Mouse (Mus musculus): ENCODE measurements around the gene 2210408I21Rik.
"Not testable (repeated sequence)": the region's sequence is repeated elsewhere in the genome, so short reads cannot be mapped to it uniquely, and the experiment has no call there.

2210408I21Rik gene

DNA sequence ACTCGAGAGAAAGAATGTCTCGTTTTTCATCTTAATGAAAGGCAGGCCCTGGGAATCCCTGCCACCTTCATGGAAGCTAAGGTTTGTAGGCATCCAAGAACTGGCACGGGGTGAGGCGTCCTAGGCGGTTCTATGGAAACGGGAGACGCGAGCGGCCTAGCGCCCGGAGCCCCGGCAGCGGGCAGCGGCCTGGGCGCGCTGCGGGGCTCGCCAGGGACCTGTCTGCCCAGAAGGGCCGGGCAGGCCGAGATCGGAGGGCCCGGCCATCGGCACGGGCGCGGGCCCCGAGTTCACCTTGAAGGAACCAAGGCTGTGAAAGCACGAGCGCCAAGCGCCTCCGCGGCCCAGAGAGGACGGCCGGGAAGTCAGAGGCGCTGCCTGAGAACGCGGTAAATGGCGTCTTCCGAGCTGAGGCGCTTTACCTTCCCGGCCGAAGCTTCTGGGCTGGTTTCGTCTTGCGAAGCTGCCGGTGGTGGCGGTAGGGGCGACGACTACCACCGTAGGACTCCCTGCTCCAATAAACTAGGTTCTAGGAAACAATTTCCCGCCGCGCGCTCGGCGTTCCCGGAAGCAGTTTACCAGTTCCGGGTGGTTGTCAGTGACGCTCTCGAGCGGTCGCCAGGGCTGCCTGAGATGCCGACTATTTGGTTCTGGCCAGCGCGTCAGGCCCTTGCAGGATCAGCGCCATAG is at the start of gene 2210408I21Rik, which contains the start of gene Slf1:
Gene 2210408I21Rik (plus strand): TSS at position 610 of the 690 bp plus-strand sequence.
Gene Slf1 (minus strand): TSS at position 543 of the 690 bp plus-strand sequence.
- peak; percentile 89 for DNase-seq (ENCODE audit: low spot score)

DNA sequence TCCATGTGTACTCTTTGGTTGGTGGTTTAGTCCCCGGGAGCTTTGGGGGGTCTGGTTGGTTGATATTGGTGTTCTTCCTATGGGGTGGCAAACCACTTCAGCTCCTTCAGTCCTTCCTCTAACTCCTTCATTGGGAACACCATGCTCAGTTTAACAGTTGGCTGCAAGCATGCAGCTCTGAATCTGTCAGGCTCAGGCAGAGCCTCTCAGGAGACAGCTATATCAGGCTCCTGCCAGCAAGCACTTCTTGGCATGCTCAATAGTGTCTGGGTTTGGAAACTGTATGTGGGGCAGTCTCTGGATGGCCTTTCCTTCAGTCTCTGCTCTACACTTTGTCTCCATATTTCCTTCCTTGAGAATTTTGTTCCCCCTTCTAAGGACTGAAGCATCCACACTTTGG is 42.5 kb upstream of the 2210408I21Rik start:
- not testable (repeated sequence) for DNase-seq (ENCODE audit: low spot score)

DNA sequence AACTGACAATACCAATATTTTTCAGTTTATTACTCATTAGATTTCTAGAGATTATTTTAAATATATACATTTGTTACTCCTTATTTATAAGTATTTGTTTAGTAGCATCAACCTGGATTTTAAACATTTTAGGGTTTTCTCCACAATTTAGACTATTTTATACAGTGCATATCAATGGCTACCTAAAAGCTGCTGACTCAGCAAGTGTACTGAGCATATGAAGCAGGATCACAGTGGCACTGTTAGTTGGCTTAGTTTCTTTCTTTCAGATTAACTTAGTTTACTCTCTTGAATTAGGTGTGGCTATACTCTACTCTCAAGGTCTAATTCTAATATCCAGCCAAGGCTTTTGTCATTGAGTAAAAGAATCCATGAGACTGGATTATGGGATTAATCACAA is 27.6 kb upstream of the 2210408I21Rik start:
- no peak for DNase-seq (ENCODE audit: low spot score)

DNA sequence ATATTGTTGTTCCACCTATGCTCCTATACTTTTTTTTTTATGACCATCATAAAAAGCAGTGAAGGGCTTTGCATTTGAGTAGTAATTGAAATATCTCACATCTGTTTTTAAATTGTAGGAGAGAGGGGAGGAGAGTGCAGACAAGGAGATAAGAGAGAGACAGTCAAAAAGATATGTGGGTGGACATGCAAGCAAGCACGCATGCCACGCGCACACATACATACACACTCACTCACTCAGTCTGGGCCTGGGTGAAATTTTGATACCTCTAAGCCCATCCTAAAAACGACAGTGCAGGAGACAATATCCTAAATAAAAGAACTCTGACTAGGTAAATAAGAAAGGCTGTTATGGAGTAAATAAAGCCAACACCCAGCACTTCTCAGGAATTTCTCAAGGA is 16.6 kb upstream of the 2210408I21Rik start:
- no peak for DNase-seq (ENCODE audit: low spot score)

DNA sequence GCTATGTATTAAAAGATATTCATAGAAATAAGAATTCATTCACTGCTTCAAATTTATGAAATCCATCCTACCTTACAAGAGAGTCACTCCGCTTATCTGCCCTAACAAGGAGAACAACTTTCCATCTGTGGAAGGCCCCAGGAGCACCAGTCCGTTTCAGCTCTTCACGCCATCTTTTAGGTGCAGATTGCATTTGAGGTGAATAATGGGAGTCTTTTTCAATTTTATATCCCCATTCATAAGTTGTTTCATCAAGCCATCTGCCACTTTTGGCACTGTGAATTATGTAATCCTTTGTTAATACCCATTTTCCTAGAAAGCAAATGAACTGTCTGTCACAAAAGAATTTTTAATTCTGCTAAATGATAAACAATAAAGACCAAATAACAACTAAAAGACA is 10.2 kb upstream of the 2210408I21Rik start:
- no peak for DNase-seq (ENCODE audit: low spot score)

DNA sequence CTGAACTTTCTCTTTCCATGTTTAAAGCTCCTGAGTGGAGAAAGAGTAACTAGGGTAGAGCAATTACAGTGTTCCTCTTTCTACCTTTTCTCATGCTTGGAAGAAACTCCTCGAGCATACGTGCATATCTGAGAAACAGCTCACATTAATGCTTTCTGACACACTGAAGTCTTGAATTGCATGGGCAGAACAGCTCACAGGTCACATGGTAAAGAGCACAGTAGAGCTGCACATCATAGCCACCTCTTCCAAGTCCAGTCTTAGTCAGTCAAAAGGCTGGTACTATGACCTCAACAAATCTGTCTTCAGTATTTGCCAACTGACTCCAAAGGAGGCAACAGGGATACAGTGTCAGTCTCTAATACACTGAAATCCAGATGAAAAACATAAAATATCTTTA is 7.1 kb upstream of the 2210408I21Rik start:
- no peak for DNase-seq (ENCODE audit: low spot score)

DNA sequence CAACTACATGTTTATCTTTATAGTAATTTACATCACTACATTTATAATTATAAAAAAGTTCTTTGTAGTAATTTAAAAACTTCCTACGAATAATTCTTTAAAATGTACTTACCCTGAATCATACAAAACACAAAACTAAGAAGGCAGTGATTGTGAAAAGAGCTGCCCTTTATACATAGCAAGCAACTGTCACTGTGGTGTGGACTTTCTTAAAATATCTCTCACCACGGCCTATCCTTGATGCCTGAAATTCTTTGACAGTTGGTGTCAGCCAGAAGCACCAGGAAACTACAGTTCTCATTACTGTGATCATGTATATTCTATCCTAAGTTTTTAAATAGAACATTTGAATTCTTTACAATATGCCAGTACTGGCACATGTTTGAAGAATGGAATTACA is 4.2 kb upstream of the 2210408I21Rik start:
- DNase-seq (ENCODE audit: low spot score): no peak

DNA sequence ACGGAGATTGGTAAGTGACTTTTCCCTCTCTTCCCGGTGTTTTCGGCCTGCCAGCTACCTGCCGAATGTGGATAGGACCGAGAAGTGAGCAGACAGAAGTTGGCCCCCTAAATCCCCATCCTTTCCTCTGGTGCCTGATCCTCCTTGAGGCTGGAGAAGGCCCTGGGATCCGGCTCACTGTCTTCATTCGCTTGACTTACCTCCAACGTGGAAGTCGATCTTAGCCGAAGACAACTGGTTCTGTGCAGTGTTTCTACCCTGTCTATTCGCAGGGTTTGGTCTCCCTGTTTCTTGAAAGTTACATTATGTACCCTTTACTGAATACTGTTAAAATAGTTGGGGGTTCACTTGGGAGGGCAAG is 261 bp downstream of the 2210408I21Rik start:
- DNase-seq (ENCODE audit: low spot score): no peak

DNA sequence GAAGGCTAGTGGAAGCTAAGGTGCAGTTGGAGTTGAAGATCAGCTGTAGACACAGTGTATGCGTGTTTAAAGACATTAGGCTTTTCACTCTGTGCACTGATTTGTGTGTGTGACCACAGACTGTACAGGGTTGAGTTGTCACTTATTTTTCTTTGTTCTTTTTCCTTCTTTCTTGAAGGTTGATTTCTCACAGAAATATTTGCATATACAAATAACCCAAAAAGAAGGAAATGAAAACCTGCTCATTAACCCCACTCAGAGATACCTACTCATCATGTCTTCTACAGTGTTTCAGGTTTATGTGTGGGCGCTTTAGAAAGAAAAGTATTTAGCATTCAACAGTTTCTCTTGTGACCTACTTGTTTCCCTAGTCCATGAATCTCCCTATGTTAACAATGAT is 5.5 kb downstream of the 2210408I21Rik start:
- no peak for DNase-seq (ENCODE audit: low spot score)

DNA sequence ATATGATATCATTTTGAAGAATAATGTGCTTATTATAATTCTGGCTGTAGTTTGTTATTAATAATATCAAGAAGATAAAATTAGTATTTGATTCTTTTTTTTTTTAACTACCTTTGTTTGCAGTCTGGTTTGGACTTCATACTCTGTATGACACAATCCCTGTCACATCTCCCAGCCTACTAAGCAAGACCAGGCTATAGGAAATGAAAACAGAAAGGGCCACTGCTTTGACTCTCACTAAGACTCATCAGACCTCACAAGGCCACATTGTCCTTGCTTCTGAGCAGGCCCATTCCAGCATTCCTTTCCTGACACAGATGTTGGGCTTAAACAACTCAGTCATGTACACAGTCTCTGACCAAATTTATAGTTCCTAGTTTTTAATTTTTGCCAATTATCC is 42.6 kb downstream of the 2210408I21Rik start:
- DNase-seq (ENCODE audit: low spot score): no peak

DNA sequence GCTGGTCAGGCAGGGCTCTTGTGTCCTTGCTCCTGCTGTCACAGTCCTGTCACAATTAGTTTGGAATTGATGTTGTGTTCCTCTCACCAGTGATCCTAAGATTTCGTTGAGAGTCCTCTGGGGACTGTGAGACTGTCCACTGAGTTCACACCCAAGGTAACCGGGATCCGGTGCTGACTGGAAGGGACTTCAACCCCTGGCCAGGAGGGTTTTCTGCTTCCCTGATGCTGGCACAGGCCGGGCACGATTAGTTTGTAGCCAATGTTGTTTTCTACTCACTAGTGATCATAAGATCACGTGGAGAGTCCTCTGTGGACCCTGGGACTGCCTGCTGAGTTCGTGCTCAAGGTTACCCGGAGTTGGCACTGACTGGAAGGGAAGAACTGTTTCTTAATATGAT is 55.3 kb downstream of the 2210408I21Rik start:
- no peak for DNase-seq (ENCODE audit: low spot score)

DNA sequence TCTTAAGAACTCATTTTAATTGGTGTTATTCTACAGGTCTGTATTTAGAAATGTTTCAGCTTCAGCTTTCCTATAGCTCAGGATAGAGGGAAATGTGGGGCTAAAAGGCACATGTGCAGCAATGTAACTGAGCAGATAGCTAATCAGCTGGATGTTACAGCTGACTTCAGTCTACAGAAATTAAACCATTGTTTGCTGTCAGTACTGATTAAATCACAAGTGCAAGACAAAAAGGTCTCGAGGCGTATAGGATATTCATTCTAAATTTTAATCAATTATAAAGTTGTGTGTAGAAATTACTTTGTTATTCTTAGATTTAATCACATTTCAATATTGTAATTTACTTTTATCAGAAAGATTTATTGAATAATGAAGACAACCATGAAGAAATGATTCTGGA is 56.9 kb downstream of the 2210408I21Rik start:
- no peak for DNase-seq (ENCODE audit: low spot score)

DNA sequence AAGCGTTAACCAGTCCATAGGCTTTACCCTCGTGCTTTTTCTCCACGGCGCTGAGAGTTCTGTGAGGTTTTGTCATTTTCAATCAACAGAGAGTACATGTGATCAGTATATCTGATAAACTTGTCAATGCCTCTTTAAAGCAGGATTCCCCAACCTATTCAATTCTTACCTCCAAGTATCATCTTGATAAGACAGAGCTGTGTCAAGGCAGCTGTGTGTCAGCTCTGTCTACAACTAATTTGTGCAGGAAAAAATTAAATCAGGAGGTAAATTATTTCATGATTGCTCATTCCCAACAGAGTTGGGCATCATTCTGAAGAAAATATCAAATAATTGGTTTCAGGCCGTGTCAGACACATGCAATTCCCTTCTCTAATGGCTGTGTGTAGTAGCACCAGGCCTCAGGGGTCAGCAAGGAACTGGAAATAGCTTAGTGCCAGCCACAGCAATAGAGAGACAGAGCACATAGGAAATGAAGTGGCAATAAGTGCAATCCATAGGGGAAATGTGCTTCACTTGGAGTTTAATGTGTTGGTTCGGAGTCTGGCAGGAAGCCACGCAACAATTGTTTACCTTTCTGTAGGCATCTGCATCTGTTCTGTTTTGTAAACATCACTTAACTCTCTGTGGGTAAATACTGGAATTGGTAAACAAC is 73.6 kb downstream of the 2210408I21Rik start:
- no peak for DNase-seq (ENCODE audit: low spot score)

DNA sequence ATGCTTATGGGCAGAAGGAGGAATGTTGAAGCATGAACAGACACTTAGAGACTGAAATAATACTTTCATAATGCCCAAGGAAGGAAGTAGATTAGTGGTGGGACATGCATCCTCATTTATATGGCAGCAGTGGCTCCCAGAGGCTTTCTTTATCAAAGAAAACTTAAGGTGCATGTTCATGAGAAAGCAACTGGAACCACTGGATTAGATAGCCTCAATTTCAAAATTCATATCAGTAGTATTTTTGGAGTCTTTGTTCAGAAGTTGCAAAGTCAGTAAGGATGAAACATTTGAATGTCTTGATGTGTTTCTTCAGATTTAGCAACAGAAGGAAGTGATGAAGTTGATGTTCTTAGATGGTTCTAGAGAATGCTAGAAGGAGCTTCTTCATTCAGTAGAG is 77.9 kb downstream of the 2210408I21Rik start:
- DNase-seq (ENCODE audit: low spot score): no peak

DNA sequence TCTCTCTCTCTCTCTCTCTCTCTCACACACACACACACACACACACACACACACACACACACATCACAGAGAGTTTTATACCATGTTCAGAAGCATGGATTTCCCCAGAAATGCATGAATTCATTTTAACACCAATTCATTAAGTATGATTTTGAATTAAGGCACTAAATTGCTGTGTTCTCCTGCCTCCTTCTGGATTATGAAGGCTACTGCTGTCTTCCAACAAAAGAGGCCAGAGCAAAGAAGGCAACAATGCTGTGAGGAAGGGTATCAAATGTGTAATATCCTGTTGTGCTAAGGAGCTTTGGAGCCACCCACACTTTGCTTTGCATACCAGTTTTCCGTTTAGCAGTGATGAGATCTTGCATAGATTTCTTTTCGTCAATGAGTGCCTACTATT is 80.1 kb downstream of the 2210408I21Rik start:
- no peak for DNase-seq (ENCODE audit: low spot score)

DNA sequence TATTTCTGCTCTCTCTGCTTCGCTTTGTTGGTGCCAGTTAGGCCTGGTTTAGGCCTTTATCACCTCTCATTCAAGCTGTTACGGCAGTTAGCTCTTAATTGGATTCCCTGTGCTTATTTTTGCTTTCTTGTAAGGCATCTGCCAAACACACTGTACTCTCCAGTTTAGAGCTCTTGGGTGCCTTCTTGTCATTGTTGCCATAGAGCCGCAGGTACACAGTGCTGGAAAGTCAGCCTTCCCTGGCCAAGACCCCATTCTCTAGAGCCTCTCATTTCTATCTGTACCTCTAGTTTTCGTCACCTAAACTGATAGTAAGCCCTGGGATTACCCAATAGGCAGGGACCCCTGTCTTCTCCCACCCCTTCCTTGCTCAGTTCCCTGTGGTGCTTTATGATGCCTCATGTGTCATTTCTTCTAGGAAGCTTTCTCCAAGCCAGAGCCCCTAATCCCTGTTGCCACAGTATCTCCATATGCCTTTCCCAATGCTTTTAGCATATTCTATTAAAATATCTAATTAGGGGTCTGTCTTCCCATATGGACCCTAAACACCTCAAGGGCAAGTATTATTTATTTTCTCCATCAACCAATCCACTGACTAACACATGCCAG is 82.4 kb downstream of the 2210408I21Rik start:
- no peak for DNase-seq (ENCODE audit: low spot score)

DNA sequence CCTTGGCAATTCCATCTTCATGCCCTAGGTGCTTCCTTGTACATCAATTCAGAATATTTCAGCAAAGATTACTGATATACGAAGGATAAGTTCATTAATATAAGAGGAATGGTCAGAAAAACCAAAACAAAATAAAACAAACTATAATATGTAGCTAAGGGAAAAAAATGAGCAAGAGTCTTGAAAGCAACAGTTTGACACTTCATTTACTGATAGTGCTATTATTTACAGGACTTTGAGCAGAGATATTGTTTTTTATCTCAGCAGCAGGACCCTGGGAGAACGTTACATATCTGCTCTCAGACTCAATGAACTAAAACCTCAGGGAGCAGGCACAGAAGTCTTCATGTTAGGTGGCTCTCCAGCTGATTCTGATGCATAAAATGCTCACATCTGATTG is 85.7 kb downstream of the 2210408I21Rik start:
- no peak for DNase-seq (ENCODE audit: low spot score)

DNA sequence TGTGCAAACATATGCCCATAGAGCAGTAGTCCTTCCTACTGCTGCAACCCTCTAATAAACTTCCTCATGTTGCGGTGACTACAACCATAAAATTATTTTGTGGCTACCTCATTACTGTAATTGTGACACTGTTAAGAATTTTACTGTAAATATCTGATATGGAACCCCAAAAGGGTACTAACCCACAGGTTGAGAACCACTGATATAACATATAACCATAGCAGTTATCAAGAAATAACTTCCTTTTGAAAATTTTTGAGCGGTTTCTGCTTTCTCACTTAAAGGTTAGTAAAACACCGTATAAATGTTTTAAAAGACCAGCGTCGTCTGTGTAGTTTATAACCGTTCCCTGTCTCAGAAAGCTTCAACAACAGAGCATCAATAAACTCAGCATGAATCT is 121.2 kb downstream of the 2210408I21Rik start:
- no peak for DNase-seq (ENCODE audit: low spot score)

DNA sequence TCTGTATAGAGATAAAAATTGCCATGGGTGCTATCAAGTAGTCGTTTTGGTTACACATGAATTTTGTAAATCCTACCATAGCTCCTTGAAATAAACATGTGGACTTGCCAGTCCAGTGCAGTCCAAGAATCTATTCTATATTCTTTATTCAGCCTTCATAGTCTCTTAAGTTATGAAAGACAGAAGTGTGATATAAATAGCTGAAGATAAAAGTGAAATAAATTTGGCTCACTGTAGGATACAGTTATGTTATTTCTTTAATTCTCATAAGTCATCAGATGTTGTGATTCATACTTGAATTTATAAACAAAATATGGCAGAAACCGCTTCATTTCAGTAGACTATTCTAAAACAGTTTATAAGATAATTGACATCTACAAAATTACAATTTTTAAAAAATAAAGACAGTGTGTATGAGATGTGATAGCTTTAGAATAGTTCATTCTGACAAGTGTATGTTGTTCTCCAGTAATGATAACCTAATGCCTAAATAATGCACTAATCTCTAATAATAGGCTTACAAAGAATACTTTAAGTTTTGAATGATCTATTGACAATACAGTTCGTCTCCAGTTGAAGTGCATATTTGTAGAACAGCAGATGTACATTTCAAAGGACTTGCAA is 127.5 kb downstream of the 2210408I21Rik start:
- no peak for DNase-seq (ENCODE audit: low spot score)

DNA sequence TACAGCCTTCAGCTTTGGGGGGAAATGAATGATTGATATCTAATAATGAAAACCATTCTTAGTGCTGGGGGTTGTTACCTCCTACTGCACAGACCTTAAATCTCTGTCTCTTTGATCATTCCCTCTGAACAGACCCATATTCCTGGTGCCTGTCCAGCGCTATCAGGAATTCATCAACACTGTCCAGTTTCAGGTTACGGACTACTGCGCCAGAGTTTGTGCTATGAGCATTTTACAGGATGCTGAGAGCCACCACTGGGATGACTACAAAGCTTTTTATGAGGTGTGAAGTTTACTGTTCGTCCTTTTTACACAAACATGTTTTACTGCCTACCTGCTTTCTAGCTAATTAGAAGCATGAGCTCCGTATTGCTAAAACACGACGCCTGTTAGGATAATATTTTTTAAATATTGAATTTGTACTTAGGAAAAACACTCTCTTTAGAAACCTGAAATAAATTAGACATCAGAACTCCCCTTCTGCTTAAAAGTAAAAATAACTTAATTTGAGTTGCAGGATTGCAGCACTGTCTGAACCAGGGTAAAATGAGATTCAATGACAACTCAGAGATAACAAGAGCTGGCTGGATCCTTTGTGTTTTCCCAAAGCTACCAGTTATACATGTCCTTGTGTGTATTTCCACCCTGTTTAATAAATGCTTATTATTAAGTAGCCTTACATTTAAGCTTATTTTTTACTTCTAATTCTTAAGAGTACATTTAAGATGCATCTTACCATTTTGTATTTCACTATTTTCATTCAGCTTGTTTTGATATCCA is 128.2 kb downstream of the 2210408I21Rik start:
- DNase-seq (ENCODE audit: low spot score): no peak

DNA sequence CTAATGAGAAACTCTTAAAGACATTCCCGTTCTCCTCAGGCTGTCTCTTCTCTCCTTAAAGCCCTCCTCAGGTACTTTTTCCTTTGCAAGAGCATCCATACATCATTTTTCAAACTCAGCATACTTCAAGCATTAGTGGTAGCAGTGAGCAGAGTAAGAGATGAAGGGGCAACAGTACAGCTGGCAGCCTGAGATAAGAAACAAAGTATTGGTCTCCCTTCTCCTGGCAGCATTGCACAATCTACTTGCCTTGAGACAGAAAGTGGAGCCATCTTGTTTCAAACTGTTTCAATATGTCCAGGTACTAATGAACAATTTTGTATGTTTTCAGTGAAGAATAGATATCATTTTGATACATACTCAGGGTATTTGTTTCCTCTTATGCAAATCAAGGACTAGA is 129.1 kb downstream of the 2210408I21Rik start:
- no peak for DNase-seq (ENCODE audit: low spot score)

DNA sequence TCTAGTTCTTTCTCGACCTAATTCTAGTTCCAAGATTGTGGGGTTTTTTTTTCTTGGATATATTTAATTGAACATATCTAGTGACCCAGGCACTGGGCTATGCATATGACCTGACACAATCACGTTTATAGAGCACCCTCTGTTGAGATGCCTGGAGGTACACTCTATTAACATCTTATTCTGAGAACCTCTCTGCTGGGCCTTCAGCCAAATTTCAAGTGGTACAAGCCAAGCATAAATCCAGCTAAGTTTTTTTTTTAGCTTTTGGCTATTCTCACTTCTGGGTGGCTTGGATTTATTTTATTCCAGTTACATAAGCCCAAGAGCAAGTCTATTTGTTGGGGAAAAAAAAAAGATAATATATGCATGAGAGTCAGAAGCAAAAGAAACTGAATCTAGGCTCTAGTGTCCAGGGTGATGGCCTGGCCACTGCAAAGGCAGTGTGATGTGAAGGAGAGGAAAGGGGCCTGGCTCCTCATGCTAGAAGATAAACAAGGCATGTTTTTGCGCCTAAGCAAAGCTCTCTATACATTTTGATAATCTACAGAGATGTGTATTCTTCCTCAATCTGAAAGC is 139.9 kb downstream of the 2210408I21Rik start:
- no peak for DNase-seq (ENCODE audit: low spot score)

All from urinary bladder, postnatal 14 days (tissue).